Mouse (Mus musculus): Measurements from ENCODE around the gene Cyb5r2. TPM values are rescaled to one million over a fixed set of nuclear protein-coding genes. Genes with fewer than 3 reads are reported as not detected.

Gene Cyb5r2
- total and polyA plus RNA-seq, 3 experiments: not detected

DNA sequence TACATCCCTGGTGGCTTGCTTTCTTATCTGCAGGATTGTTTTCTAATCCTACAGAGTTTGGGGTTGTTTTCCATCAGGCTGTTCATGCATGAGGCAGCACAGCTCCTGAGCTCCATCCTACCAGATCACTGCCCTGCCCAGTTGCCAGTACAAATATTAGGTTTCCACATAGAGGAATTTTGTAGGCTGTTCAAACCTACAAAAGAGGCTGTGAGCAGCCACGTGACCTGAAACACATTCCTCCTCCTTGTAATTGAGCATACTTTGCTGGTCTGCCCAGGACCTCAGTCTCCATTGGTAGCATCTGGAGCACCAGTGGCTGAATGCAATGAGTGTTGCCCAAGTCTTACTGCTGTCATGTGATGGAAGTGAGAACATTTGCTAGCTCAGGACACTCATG lies 57.9 kb downstream of the Cyb5r2 start:
- DNase-seq (ENCODE audit: low spot score) (no peak), ATAC-seq (ENCODE audit: extremely low read depth, insufficient number of reproducible peaks, low FRiP score, poor library complexity, severe bottlenecking) (no peak)
- Histone ChIP-seq H3K9me3 (replicated peaks) (peaks cover 50% of the 10 kb centered on the region), H3K36me3 (replicated peaks) (no peaks in the 10 kb centered on the region), H3K4me3 (ENCODE audit: low read depth, low read length) (no peak overlapping the region), H3K4me1 (ENCODE audit: insufficient read depth, low read depth, low read length) (no peaks in the 10 kb centered on the region), H3K27me3 (ENCODE audit: insufficient read depth, low read length) (no peaks in the 10 kb centered on the region)
- TF ChIP-seq TAL1 (conservative IDR thresholded peaks at IDR 0.05; ENCODE audit: low read depth, low read length) (no peak), GATA2 (IDR thresholded peaks at IDR 0.05; ENCODE audit: borderline replicate concordance, low read depth, low read length) (no peak), CTCF (IDR thresholded peaks at IDR 0.05; ENCODE audit: low read depth, low read length) (no peak), POLR2AphosphoS5 (IDR thresholded peaks at IDR 0.05; ENCODE audit: insufficient replicate concordance, low read depth, low read length) (no peak), GATA1 (IDR thresholded peaks at IDR 0.05; ENCODE audit: borderline replicate concordance, low read length) (no peak)

Other genes starting within 250 kb of the Cyb5r2 start
- gene Olfml1, start 190.6 kb downstream of the Cyb5r2 start, total RNA-seq (2014; fragmentation: Nextera tagmentation): not detected in 2 replicates
- 0.17 TPM in 1 of 2 replicates, not detected in the other for gene Olfml1, start 190.6 kb downstream of the Cyb5r2 start, total RNA-seq (2017)
- gene Olfml1, start 190.6 kb downstream of the Cyb5r2 start, polyA plus RNA-seq (2012): not detected in 2 replicates
- not detected in 2 replicates for gene Ppfibp2, start 162.8 kb downstream of the Cyb5r2 start, total RNA-seq (2014; fragmentation: Nextera tagmentation)
- 0.06 and 0.27 TPM in 2 replicates for gene Ppfibp2, start 162.8 kb downstream of the Cyb5r2 start, total RNA-seq (2017)
- gene Ppfibp2, start 162.8 kb downstream of the Cyb5r2 start, polyA plus RNA-seq (2012): not detected in 2 replicates
- gene 5330417H12Rik, start 132.9 kb downstream of the Cyb5r2 start, total RNA-seq (2014; fragmentation: Nextera tagmentation): not detected in 2 replicates
- gene 5330417H12Rik, start 132.9 kb downstream of the Cyb5r2 start, total RNA-seq (2017): not detected in 2 replicates
- gene 5330417H12Rik, start 132.9 kb downstream of the Cyb5r2 start, polyA plus RNA-seq (2012): not detected in 2 replicates
- gene Ovch2, start 43.2 kb upstream of the Cyb5r2 start, total RNA-seq (2014; fragmentation: Nextera tagmentation): not detected in 2 replicates
- gene Ovch2, start 43.2 kb upstream of the Cyb5r2 start, total RNA-seq (2017): not detected in 2 replicates
- not detected in 2 replicates for gene Ovch2, start 43.2 kb upstream of the Cyb5r2 start, polyA plus RNA-seq (2012)
- not detected in 2 replicates for gene Olfr467, start 54.2 kb upstream of the Cyb5r2 start, total RNA-seq (2014; fragmentation: Nextera tagmentation)
- 0.12 TPM in 1 of 2 replicates, not detected in the other for gene Olfr467, start 54.2 kb upstream of the Cyb5r2 start, total RNA-seq (2017)
- gene Olfr467, start 54.2 kb upstream of the Cyb5r2 start, polyA plus RNA-seq (2012): not detected in 2 replicates
- not detected in 2 replicates for gene Olfr469, start 67.5 kb upstream of the Cyb5r2 start, total RNA-seq (2014; fragmentation: Nextera tagmentation)
- 0.12 and 0.27 TPM in 2 replicates for gene Olfr469, start 67.5 kb upstream of the Cyb5r2 start, total RNA-seq (2017)
- not detected in 2 replicates for gene Olfr469, start 67.5 kb upstream of the Cyb5r2 start, polyA plus RNA-seq (2012)
- not detected in 2 replicates for gene Olfr470, start 89.5 kb upstream of the Cyb5r2 start, total RNA-seq (2014; fragmentation: Nextera tagmentation)
- gene Olfr470, start 89.5 kb upstream of the Cyb5r2 start, total RNA-seq (2017): 0.27 TPM in 1 of 2 replicates, not detected in the other
- not detected in 2 replicates for gene Olfr470, start 89.5 kb upstream of the Cyb5r2 start, polyA plus RNA-seq (2012)
- gene Olfr472, start 139.9 kb upstream of the Cyb5r2 start, total RNA-seq (2014; fragmentation: Nextera tagmentation): 0.19 TPM in 1 of 2 replicates, not detected in the other
- gene Olfr472, start 139.9 kb upstream of the Cyb5r2 start, total RNA-seq (2017): 0.16 and 0.17 TPM in 2 replicates
- not detected in 2 replicates for gene Olfr472, start 139.9 kb upstream of the Cyb5r2 start, polyA plus RNA-seq (2012)
- not detected in 2 replicates for gene Olfr473, start 172.4 kb upstream of the Cyb5r2 start, total RNA-seq (2014; fragmentation: Nextera tagmentation)
- 0.27 TPM in 1 of 2 replicates, not detected in the other for gene Olfr473, start 172.4 kb upstream of the Cyb5r2 start, total RNA-seq (2017)
- not detected in 2 replicates for gene Olfr473, start 172.4 kb upstream of the Cyb5r2 start, polyA plus RNA-seq (2012)
- gene Olfr474, start 196.6 kb upstream of the Cyb5r2 start, total RNA-seq (2014; fragmentation: Nextera tagmentation): not detected in 2 replicates
- 0.27 TPM in 1 of 2 replicates, not detected in the other for gene Olfr474, start 196.6 kb upstream of the Cyb5r2 start, total RNA-seq (2017)
- gene Olfr474, start 196.6 kb upstream of the Cyb5r2 start, polyA plus RNA-seq (2012): not detected in 2 replicates
- gene Olfr476, start 206.8 kb upstream of the Cyb5r2 start, total RNA-seq (2014; fragmentation: Nextera tagmentation): not detected in 2 replicates
- 0.05 TPM in 1 of 2 replicates, not detected in the other for gene Olfr476, start 206.8 kb upstream of the Cyb5r2 start, total RNA-seq (2017)
- gene Olfr476, start 206.8 kb upstream of the Cyb5r2 start, polyA plus RNA-seq (2012): not detected in 2 replicates
- 0.45 TPM in 1 of 2 replicates, not detected in the other for gene Olfr477, start 228.7 kb upstream of the Cyb5r2 start, total RNA-seq (2014; fragmentation: Nextera tagmentation)
- 0.11 TPM in 1 of 2 replicates, not detected in the other for gene Olfr477, start 228.7 kb upstream of the Cyb5r2 start, total RNA-seq (2017)
- gene Olfr477, start 228.7 kb upstream of the Cyb5r2 start, polyA plus RNA-seq (2012): not detected in 2 replicates